Mouse (Mus musculus) spleen, adult 2 months (tissue): ENCODE measurements around the gene Arsj. TPM values are rescaled to one million over a fixed set of nuclear protein-coding genes. Genes with fewer than 3 reads are reported as not detected.

ENCODE experiments used
- DNase-seq, 2 experiments: peaks; one replicate each; pipeline versions ENCODE4 v3.0.0 to v3.0.0-alpha.2; 2012 to 2021; ENCODE audit warnings: low spot score in 2 of 2, low read depth in 1 of 2
- H3K27ac ChIP-seq: fragments of 200-500 bp; 2 replicates; pipeline ENCODE4 v1.5.1; 2012; ENCODE audit warnings: low read length, inconsistent platforms; ENCODE audit not compliant: insufficient read depth
- H3K27me3 ChIP-seq: fragments of 200-500 bp; 2 replicates; pipeline ENCODE4 v1.6.1; 2012; ENCODE audit warnings: mild to moderate bottlenecking, moderate library complexity, low read length, inconsistent platforms; ENCODE audit not compliant: control insufficient read depth, insufficient read depth
- H3K36me3 ChIP-seq: fragments of 200-500 bp; 2 replicates; pipeline ENCODE4 v1.6.1; 2012; ENCODE audit warnings: mild to moderate bottlenecking, low read length, inconsistent platforms; ENCODE audit not compliant: control insufficient read depth, insufficient read depth
- H3K4me1 ChIP-seq: fragments of 200-500 bp; 2 replicates; pipeline ENCODE4 v1.6.1; 2011; ENCODE audit warnings: inconsistent platforms; ENCODE audit not compliant: control insufficient read depth, insufficient read depth, insufficient read length
- H3K4me3 ChIP-seq: fragments of 200-500 bp; 2 replicates; pipeline ENCODE4 v1.5.1; 2011; ENCODE audit warnings: mild to moderate bottlenecking, inconsistent platforms; ENCODE audit not compliant: insufficient read depth, insufficient read length; ENCODE audit errors: extremely low read depth
- CTCF ChIP-seq: fragments of 200-500 bp; IDR thresholded peaks from 2 replicates; pipeline ENCODE4 v1.5.1; 2011; ENCODE audit warnings: mild to moderate bottlenecking, inconsistent platforms; ENCODE audit not compliant: insufficient read depth, insufficient read length, insufficient replicate concordance; ENCODE audit errors: extremely low read depth
- POLR2A ChIP-seq: fragments of 200-500 bp; IDR thresholded peaks from 2 replicates; pipeline ENCODE4 v1.6.1; 2011; ENCODE audit warnings: low read depth, low read length, inconsistent platforms
- WGBS: fragments of 180-500 bp; shearing (Covaris S2); methylation state at CpG from one replicate; pipeline ENCODE4 v1.1.7; 2018; 5-methylcytosine and 5-hydroxymethylcytosine counted together
- polyA plus RNA-seq: library from polyadenylated mRNA; depleted of rRNA; stranded (reverse); fragments of >200 nt; gene quantifications from 2 replicates; pipeline ENCODE4 v1.2.3, GENCODE M21; 2012

Arsj gene
- polyA plus RNA-seq, 1 experiment = not detected

- no peaks in the 10 kb centered on the region for H3K27me3 ChIP-seq
- no peak overlapping the region for H3K27ac ChIP-seq
- TF ChIP-seq CTCF = peak; percentile 11; the same call in 1 of the 2 replicates
- TF ChIP-seq POLR2A = no peak
- no peaks in the 10 kb centered on the region for H3K36me3 ChIP-seq
- no peak overlapping the region for H3K4me3 ChIP-seq
- 33% methylated on average over 3 of the region's 3 CpGs for WGBS
- DNase-seq = peak in 1 of 2 experiments; percentile 25
- H3K4me1 ChIP-seq = no peaks in the 10 kb centered on the region
These were observed 39.4 kb downstream of the Arsj start for GRCm38 (mm10) chr3:126402836-126403235.

- Histone ChIP-seq H3K4me3 (no peak overlapping the region), H3K36me3 (no peaks in the 10 kb centered on the region), H3K27ac (no peak overlapping the region), H3K4me1 (no peaks in the 10 kb centered on the region), H3K27me3 (no peaks in the 10 kb centered on the region)
- WGBS = 88% methylated on average over 2 of the region's 2 CpGs
- DNase-seq = no peak
- no peak for TF ChIP-seq POLR2A
- TF ChIP-seq CTCF = no peak
These were observed 40.7 kb downstream of the Arsj start for GRCm38 (mm10) chr3:126404199-126404598.

DNA sequence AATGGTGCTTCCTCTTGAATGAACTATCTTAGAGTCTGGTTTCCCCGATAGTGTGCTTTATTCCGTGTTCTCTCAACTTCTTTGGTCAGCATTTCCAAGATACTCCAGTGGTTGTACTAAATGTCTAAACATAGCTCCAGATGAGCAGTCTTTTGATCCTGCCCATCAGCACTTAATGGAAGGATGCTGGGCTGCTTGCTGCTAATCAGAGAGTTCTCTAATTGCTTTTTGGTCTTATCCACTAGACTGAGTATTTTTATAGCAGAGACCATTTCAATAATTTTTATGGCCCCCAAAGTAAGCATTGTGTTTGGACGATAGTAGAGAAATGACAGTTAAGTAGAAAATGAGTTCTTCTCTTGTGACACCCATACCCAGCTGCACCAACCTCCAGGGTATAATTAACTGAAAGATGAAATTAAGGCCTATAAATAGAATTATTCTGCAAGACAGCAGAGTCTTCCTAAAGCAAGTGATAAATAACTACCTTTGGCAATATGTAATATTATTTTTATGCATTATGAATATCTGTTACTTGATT, 67.1 kb downstream of the Arsj start:
- no peaks in the 10 kb centered on the region for H3K27me3 ChIP-seq
- H3K36me3 ChIP-seq = no peaks in the 10 kb centered on the region
- no peak overlapping the region for H3K4me3 ChIP-seq
- TF ChIP-seq POLR2A (no peak), CTCF (no peak)
- WGBS = 93% methylated on average over 3 of the region's 3 CpGs
- no peak overlapping the region for H3K27ac ChIP-seq
- H3K4me1 ChIP-seq = no peaks in the 10 kb centered on the region
- DNase-seq = no peak

DNA sequence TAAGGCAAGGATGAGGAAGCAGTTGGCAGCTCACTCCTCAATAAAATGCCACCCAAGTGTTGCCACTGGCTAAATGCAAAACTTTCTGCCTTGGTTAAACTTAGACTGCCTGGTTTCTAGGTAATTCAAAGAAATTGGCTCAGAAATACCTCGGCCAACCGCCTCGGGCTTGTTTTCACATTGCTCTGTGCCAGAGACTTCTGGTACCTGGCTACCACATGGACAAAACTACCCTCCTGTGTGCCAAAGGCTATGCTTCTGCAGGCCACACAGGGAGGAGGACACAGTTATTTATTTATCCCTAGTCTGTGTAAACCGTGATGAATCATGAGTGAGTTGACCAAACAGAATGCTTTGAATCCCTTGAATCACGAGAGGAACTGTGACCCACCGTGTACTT, 75.8 kb downstream of the Arsj start:
- no peak overlapping the region for H3K27ac ChIP-seq
- no peaks in the 10 kb centered on the region for H3K4me1 ChIP-seq
- H3K27me3 ChIP-seq = no peaks in the 10 kb centered on the region
- no peak overlapping the region for H3K4me3 ChIP-seq
- H3K36me3 ChIP-seq = no peaks in the 10 kb centered on the region
- TF ChIP-seq CTCF (no peak), POLR2A (no peak)
- WGBS = 90% methylated on average over 6 of the region's 6 CpGs
- DNase-seq = no peak

DNA sequence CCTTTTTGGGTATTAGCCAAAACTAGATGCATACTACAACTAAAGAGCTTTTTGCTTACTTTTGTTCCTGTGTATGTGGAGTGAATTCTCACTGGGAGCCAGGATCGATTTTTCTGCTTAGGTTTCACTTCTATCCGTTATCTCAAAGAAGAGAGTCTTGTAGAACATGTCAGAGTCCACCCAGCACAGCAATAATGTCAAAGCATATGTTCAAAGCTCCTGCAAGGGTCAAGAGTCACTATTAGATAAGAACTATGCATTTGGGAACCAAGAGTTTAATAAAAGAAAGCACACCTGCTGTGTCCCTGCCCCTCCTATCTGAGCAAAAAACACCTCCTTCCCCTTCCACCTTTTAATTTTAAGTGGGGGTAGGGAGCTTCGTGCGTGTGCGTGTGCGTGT, 85.6 kb downstream of the Arsj start:
- Histone ChIP-seq H3K27me3 (no peaks in the 10 kb centered on the region), H3K36me3 (no peaks in the 10 kb centered on the region), H3K4me1 (no peaks in the 10 kb centered on the region), H3K4me3 (no peak overlapping the region), H3K27ac (no peak overlapping the region)
- no peak for DNase-seq
- TF ChIP-seq CTCF = no peak
- TF ChIP-seq POLR2A = no peak
- WGBS = 78% methylated on average over 6 of the region's 6 CpGs

DNA sequence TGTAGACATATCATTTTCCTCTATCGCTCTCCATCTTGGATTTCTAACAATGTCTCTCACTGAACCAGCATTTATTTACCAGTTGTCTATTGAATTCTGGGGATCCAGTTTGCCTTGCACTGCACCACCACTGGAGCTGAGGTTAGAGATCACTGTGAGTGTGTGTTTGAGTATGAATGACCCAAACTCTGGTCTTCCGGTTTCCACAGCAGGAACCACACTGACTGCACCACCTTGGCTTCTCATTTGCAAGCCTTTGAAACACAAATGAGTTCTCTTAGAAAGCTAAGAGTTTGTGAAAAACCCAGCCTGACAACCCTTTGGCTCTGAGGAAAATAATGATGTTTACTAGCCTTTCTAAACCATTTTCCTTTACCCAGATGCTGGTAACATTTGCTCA, 86.0 kb downstream of the Arsj start:
- H3K27me3 ChIP-seq = no peaks in the 10 kb centered on the region
- 76% methylated on average over 2 of the region's 2 CpGs for WGBS
- no peak overlapping the region for H3K4me3 ChIP-seq
- no peaks in the 10 kb centered on the region for H3K36me3 ChIP-seq
- no peaks in the 10 kb centered on the region for H3K4me1 ChIP-seq
- no peak for DNase-seq
- no peak for TF ChIP-seq POLR2A
- no peak overlapping the region for H3K27ac ChIP-seq

DNA sequence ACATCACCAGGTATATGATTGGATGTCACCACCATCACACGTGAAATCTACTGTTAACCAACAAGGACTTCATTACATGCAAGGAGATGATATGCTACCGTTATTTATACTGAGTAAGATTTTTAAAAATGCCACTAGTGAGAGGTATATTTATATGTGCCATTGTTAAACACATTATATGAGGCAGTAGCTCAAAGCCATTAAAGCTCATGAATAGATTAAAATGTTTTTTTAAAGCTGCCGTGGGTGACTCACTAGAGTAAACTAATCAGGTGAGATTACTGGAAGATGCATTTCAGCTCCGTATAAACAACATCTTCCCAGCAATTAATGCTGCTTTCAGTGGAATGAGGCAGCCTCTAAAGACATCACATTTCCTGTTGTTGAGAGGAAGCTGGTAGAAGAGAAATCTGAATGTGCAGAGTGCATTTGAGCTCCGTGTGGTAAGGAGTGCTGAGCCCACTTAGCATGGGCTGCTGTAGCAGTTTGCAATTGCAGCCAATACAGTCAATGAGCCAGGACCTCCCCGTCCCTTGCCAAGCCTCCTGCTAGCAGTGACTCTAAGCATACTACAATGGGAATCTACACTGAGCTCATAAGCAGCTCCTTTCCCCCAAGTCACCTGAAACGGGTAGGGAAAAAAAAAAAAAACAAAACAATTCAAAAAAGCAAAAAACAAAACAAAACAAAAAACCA, 92.5 kb downstream of the Arsj start:
- 74% methylated on average over 7 of the region's 7 CpGs for WGBS
- Histone ChIP-seq H3K36me3 (no peaks in the 10 kb centered on the region), H3K4me3 (no peak overlapping the region), H3K4me1 (no peaks in the 10 kb centered on the region), H3K27ac (no peak overlapping the region), H3K27me3 (no peaks in the 10 kb centered on the region)
- no peak for TF ChIP-seq POLR2A
- no peak for TF ChIP-seq CTCF
- no peak for DNase-seq
